Mouse (Mus musculus) thymus, postnatal 0 days (tissue): ENCODE data around the gene Atp2b4. TPM values are rescaled to one million over a fixed set of nuclear protein-coding genes. Genes with fewer than 3 reads are reported as not detected.

Experiments
- DNase-seq: peaks from one replicate; pipeline ENCODE4 v3.0.0-alpha.2; 2015; ENCODE audit warnings: low spot score
- polyA plus RNA-seq: library from polyadenylated mRNA; unstranded; fragments of >200 nt; fragmentation: Nextera tagmentation; extraction: Ambion mirVana; gene quantifications from 2 replicates; pipeline ENCODE4 v1.2.1, GENCODE M21; 2015

The Atp2b4 gene
- polyA plus RNA-seq, 1 experiment from 2014 or later = 3.1 TPM

DNA sequence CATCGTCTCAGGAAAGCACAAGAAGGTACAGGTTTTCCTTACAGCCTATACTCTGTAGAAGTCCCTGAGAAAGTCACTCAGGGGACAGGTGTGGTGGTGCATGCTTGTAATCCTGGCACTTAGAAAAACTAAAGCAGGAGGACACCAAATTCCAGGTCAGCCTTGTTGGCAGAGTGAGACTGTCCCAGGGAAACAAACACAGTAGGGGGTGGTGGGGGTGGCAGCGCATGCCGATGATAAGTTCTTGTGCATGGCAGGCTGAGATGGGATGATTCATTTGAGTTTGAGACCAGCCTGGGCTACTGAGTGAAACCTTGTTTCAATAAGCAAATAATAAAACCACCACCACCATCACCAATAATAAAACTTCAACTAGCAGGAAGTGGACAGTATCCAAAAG is 49.2 kb downstream of the Atp2b4 start:
- no peak for DNase-seq

DNA sequence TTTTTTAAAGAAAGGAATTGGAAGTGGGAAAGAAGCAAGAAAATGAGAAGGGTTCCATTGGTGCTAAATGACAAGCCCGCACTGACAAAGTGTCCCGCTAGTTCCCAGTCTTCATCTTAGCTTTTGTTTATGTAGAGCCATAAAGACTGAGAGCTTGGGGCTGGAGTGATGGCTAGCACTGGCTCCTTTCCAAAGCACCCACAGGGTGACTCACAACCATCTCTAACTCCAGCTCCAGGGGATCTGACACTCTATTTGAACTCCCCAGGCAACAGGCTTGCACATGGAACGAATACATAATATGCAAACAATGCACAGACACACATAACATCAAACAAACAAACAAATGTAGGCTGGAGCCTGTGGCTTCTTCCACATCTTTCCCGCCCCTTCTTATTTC is 50.9 kb downstream of the Atp2b4 start:
- no peak for DNase-seq

DNA sequence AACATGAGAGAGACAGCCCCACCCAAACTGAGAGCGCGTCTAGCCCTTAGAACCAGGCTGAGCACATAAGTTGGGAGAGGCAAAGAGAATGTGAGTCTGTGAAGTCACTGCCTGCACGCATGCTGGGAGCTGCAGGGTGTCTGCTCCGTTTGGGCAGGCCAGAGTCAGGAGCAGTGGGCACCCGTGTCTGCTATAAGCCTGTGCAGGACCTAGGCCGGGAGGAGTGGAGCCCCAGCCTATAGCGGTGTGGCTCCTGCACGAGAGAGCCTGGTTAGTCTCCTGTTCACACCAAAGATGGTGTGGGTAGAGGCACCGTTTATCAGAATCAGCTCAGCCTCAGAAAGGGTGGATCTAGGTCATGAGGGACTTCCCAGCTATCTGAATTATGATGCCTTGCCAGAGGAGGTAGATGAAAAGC is 55.8 kb downstream of the Atp2b4 start:
- no peak for DNase-seq

DNA sequence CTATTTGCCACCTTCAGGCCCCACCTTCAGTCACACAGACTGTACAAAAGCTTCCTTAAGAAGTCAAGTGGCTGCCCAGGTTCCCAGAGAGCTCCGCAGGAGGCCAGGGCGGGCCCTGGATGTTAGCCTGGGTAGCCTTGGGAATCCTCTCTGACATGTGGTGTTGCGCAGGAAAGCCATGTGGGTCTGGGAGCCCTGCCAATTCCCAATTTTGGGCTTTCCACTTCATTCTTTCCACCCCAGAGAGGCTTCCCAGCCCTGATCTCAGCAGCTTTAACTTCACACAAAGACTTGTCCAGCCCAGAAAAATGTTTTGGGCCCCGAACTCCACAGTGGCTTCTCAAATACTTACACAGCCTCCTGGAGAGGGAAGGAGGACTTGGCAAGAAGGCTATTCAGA is 56.2 kb downstream of the Atp2b4 start:
- DNase-seq = no peak

DNA sequence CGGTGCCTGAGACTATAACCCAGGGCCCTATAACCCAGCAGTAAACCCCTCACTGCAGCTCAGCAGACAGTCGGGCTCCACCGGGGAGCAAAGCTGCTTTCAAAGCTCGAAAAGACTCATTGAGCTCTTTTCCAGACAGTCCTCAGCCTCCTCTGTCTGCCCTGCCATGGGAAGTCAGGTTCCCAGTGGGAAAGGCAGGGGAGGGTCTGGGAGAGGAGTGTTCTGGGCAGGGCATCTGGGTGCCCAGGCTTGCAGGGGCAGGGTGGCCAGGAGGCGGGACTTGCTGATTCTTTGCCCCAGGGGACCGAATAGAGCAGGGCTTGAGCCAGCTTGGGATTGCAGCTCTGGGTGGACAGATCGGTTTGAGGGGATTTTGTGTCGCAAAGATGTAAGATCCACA is 58.3 kb downstream of the Atp2b4 start:
- DNase-seq = no peak

DNA sequence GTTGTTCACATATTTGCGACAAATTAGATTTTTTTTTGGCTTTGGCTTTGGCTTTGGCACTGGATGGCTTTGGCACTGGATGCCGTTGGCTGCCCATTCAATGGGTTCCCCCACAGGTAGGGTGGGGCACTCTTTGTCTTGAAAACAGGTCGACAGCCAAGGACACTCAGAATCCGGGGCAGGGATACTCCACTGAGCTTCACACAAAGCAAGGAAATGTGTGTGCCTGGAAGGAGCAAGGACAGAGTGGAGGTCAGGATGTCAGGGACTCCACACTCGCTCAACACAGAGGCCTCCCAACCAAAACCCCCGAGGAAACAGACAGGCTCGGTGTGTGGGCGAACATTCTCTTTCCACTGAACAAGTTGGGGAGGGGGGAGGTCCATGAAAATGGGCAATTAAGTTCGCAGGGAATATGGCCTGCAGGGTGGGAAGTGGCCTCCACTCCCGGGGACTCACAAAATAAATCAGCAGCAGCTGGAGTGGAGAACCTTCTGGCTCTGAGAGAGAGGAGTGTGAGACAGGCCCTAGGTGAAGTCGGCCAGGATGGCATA is 58.9 kb downstream of the Atp2b4 start:
- no peak for DNase-seq

DNA sequence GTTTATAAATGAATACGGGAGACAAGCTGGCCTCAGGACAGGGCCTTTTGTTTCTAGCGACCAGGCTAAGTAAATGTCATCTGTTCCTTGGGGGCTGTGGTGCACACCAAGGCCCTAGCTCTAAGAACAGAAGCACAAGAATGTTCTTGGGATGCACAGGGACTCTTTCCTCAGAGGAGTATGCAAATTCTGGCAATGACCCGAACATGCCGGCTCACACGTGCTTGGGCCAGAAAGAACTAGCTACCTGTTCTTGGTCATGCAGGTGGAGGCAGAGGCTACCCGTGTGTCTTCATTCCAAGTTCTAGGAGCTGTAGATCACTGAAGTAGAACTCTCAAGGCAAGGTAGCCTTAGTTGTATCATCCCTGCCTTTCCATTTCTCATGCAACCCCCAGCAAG is 59.7 kb downstream of the Atp2b4 start:
- DNase-seq = no peak

DNA sequence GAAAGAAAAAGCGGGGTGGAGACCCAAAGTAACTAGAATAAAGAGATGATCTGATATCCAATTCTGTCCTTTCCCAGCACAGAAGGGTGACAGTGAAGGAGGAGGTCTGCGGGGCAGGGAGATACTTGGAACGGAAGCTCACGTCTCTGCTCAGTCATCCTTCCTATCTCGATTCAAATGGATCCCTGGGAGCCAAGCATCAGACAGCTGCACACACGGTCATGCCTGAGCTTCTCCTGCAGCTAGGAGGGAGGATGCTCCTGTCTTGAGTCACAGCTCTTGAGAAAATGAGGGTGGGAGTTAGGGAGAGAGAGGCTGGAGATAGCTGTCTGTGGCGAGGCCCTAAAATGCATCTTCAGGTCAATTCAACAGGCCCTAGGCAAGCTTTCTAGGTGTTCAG is 64.2 kb downstream of the Atp2b4 start:
- no peak for DNase-seq

DNA sequence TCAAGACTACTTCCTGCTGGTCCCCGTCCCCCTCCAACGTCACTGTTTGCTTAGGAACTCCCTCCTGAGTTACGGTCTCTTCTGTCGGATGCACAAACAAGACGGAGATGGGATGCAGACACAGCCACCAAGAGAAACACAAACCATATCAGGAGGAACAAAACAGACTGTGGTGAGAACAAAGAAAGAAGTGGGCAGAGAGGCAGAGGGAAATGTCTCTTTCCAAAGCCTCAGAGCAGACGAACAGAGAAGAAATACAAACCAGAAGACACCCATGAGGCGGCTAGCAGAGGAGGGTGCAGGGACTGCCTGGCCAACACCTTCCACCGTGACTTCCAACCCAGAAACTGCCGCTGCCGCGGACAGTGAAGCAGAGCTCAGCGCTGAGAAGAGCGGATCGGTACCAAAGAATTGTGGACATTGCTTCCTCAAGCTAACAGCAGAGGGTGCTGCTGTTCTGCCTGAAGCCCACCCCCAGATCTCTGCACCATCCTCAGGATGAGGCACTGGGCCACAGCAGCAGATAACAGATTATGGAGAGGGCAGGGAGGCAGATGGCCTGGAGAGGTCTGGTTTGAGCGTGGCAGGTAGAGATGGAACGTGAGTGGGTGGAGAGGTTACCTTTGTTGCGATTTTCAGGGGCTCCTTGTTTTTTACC is 64.7 kb downstream of the Atp2b4 start:
- DNase-seq = peak; percentile 43

DNA sequence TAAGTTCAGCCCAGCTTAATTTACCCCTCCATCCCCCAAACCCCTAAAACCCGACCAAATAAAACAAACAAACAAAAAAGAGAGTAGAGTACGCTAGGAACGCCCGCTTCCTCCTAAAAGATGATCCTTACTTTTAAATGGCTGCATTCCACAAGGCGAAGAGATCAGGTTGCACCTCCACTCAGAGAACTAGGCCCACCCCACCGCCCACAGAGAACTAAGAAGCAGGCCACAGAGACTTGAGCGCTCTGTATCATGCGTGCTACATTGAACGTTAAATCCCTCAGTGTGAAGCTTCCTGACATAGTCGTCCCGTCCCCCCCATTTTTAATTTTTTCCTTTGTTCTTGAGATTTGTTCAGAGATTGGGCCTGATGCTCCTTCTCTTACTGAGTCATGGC is 68.0 kb downstream of the Atp2b4 start:
- no peak for DNase-seq

DNA sequence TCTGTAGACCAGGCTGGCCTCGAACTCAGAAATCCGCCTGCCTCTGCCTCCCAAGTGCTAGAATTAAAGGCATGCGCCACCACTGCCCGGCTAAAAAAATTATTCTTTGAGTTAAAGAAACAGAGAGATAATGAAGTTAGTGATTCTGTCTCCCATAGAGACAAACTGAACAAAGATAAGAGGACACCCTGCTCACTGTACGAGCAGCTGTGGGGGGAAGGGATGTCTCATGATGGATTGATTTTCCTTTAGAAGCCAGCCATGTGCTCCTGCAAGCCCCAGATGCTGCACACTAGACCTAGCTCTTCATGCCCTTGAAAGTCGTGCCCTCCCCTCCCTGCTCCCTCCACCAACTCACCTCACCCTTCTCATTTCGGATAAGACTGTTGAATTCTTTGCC is 72.5 kb downstream of the Atp2b4 start:
- DNase-seq = no peak

DNA sequence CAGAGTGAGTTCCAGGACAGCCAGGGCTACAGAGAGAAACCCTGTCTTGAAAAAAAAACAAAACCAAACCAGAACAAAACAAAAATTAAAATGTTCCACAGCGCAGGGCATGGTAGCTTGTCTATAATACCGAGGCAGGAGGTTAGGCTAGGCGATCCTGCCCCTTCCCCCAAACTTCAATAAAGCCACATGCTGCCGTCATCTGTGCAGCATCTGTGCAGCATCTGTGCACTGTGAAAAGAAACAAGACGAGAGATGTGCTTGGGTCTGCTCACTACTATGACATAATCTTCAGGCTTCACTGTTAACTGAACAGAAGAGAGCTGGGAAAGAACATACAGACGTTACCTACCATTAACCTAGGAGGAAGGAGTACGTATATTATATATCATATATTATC is 80.5 kb downstream of the Atp2b4 start:
- DNase-seq = peak; percentile 18

DNA sequence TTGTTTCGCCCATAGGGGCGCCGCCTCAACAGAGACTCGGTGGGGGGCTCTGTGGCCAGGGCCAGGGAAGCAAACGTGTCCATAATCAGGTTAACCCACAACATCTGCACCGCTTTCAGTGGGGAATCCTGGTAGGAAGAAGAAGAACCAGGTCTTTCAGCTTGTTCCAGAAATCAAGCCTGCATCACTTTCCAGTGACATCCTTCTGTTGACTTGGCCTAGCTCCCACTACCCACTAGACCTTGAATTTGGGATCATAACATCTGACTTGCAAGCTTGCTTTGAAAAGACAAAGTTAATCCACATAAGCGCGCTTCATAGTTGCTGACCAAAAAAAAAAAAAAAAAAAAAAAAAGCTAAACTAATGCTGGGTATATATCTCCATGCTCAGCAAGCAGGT is 82.1 kb downstream of the Atp2b4 start:
- DNase-seq = no peak

DNA sequence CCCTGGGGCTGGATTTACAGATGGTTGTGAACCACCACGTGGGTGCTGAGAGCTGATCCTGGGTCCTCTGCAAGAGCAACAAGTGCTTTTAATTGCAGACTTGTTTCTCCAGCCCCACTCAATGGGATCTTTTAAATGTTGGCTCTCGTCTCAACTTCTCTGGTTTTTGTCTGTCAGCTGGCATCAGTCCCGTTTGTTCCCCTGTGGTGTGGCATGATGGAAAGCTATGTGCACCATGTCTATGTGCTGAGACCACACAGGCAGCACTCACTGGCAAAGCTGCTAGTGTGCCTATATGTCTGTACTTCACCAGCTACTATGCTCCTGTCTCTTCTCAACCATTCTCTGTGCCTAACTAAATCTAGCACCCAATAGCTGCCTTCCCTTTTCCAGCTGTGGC is 82.5 kb downstream of the Atp2b4 start:
- DNase-seq = no peak

DNA sequence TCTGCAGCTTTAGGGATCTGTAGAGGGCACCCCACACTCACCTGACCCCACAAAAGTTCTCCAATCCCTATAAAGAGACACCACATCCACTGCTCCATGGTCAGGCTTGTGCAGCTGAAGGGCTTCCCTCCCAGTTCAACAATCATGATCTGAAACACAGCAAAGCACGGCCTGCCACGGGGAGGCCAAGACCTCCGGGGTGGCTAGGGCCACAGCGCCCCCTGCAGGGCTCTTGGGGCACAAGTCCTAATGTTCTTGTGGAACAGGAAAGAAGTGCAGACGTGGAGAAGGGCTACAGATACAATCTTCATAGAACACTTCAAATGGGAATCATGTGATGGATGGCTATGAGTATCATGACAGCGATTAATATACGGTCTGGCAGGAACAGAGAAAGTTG is 84.4 kb downstream of the Atp2b4 start:
- peak; percentile 87 for DNase-seq

DNA sequence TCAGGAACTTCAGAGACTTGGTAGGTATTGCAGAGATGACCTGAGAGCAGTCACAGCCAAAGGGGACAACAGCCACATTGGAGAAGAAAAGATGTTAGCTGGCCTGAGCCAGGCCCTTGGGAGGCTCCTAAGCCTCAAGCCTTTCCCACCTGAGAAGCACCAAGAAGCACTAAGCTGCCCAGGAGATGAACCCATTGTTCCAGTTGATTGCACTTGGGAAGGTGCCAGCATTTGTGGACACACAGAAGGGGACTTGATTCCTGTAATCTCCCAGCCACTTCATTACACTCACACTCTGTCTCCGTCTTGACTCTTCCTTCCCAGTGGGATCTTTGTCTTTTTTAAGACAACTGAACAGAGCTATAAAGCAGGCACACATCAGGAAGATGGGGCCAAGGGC is 85.7 kb downstream of the Atp2b4 start:
- no peak for DNase-seq

DNA sequence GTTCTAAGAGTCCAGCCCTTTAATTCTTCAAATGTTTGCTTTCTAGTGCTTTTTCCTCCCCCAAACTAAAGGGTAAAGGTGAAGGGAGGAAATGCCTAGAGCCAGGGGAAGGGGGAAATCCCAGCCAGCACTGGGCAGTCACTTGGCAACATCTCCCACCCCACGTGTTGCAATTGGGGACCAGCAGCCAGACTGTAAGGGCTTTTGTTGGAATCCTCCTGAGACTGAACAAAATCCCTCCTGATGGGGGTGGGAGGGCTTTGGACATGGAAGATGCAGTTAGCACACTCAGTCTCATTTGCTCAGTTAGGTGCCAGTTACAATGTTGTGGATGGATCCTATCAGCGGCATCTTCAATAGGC is 87.9 kb downstream of the Atp2b4 start:
- DNase-seq = no peak

DNA sequence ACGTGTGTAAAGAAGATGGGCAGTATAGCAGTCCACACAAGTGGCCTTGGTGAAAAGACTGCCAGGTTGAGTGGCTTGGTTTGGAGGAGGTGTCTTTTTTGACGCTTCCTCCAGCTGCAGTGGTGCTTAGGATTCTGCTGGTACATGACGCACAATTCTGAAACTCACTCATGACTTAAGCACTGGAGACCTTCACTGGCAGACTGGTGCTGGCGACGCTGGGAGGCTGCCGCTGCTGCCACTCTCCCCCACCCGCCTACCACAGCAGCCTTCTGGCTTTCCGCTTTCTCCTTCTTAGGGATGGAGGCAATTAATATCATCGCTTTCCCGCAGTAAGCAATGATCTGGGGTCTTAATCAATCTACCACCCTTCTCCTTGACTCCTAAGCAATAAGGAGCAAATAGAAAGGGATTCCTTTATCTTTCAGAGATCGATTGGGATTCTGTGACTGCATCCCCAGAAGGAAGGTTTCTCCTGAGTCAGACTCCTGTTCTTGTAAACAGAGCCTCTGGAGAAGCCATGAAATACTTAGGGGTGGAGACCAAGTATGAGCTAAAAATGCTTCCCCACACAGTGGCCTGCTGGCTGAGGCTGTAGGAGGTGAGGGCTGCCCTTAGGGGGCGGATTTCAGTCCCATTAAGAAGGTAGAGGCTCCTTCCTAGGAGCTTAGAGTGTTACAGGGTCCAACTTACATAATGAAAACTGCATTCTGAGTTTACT is 88.4 kb downstream of the Atp2b4 start:
- no peak for DNase-seq

DNA sequence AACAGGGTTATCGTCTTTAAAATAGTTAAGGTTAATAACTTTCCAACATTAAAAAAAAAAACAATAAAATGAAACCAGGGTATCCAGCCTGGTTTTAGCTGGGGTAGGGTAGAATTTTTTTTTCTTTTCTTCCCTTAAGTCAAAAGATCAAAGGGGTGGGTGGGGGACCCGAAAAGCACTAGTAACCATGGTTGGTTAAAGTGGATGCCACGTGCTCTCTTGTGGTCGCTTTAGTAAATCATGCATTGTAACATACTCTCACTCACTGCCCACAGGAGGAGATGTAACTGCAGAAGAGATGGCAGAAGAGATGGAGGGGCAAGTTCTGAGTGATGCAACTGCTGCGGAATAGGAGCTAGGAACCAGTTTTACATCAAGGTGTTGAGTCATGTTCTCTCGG is 89.5 kb downstream of the Atp2b4 start:
- DNase-seq = peak; percentile 86

DNA sequence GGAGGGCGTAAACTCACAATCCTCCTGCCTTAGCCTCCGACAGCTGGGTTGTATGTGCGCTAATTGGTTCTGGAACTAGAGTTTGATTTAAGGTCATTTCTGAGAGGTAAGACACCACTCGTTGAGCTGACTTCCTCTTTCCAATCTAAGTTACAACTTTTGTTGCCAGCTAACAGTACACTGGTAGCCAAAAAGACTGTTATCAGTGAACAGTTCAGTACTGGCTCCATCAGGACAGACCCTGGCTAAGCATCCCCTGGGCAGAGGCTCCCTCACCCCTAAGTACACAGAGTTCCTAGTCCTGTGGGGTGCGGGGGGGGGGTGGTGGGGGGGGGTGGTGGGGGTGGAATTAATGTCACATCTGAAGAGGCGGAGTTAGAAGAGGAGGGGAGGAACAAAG is 89.9 kb downstream of the Atp2b4 start:
- DNase-seq = no peak

DNA sequence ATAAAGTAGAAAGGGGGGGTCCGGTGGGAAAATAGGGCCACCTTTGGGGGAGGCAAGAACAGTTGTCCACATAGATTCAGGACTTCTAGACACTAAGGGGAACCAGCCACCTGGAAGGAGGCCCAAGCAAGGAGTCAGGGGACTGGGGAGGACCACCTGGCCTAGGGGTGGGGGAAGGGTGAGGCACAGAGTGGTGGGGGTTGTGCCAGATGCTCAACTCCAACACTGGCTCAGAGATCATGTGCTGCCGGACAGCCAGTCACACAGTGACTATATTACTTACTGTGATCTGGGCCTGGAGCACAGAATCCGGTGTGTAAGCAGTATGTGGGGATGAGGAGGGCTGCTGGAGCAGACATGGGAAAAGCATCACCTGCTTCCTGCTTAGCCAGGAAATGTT is 91.5 kb downstream of the Atp2b4 start:
- peak; percentile 62 for DNase-seq

DNA sequence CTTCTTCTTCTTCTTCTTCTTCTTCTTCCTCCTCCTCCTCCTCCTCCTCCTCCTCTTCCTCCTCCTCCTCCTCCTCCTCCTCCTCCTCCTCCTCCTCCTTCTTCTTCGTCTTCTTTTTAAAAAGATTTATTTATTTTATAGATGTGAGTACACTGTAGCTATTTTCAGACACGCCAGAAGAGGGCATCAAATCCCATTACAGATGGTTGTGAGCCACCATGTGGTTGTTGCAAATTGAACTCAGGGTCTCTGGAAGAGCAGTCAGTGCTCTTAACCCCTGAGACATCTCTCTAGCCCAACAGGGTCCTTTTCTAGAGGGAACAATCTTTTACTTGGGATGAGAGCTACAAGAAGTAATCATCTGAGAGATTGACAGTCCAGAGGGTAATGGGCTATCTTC is 99.0 kb downstream of the Atp2b4 start:
- DNase-seq = peak; percentile 53

DNA sequence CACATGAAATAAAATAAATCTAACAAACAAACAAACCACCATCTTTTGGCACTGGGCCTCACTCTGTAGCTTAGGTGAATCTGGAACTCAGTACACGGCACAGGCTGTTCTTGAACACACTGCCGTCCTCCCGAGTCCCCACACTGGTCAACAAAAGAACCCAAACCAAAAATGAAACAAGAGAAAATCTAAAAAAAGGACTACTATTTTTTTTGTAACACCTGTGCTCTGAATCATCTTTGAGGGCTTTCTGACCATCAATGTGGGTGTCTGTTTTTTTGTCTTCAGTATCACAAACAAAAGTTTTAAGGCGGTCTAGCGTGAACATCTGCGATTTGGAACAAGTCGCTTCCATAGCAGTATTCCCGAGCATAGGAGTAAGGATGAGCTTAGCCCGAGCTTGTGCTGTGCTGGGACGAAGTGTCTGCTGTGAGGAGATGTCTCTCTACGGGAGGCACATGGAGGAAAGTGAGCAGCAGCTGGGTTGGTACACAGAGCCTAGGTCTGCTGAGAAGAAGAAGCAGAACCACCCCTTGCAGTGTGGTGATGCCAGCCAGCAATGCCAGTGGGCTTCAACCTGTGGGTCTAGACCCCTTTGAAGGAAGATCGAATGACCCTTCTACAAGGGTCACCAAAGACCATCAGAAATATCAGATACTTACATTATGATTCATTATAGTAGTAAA is 102.8 kb downstream of the Atp2b4 start:
- no peak for DNase-seq
